Mouse (Mus musculus) stomach, embryonic 15.5 days (tissue): ENCODE measurements around the gene P2ry1. TPM values are rescaled to one million over a fixed set of nuclear protein-coding genes. Genes with fewer than 3 reads are reported as not detected.

Experiments
- ATAC-seq: fragments of 200-750 bp; cut with Nextera tagmentation; 2 replicates; pipeline ENCODE4 v1.8.0; 2017; ENCODE audit warnings: low read depth, moderate number of reproducible peaks, moderate TSS enrichment; ENCODE audit not compliant: insufficient read depth, low FRiP score
- H3K27ac ChIP-seq: fragments of 300-500 bp; sonication (generic); 2 replicates; pipeline ENCODE4 v1.5.1; 2015; ENCODE audit warnings: mild to moderate bottlenecking, inconsistent platforms
- H3K27me3 ChIP-seq: fragments of 300-500 bp; sonication (generic); replicated peaks from 2 replicates; pipeline ENCODE4 v1.6.1; 2015; ENCODE audit warnings: inconsistent platforms
- H3K36me3 ChIP-seq: fragments of 300-500 bp; sonication (generic); 2 replicates; pipeline ENCODE4 v1.6.1; 2015; ENCODE audit warnings: inconsistent platforms
- H3K4me1 ChIP-seq: fragments of 300-500 bp; sonication (generic); 2 replicates; pipeline ENCODE4 v1.6.1; 2015; ENCODE audit warnings: inconsistent platforms
- H3K4me2 ChIP-seq: fragments of 300-500 bp; sonication (generic); 2 replicates; pipeline ENCODE4 v1.6.1; 2015; ENCODE audit warnings: mild to moderate bottlenecking, inconsistent platforms
- H3K4me3 ChIP-seq: fragments of 300-500 bp; sonication (generic); replicated peaks from 2 replicates; pipeline ENCODE4 v1.5.1; 2015; ENCODE audit warnings: inconsistent platforms
- H3K9ac ChIP-seq: fragments of 300-500 bp; sonication (generic); 2 replicates; pipeline ENCODE4 v1.6.1; 2015; ENCODE audit warnings: inconsistent platforms
- H3K9me3 ChIP-seq: fragments of 300-500 bp; sonication (generic); 2 replicates; pipeline ENCODE4 v1.6.1; 2016; ENCODE audit warnings: inconsistent platforms
- WGBS: fragments of 180-500 bp; shearing (Covaris S2); methylation state at CpG from one replicate; pipeline ENCODE4 v1.1.7; 2015; 5-methylcytosine and 5-hydroxymethylcytosine counted together
- polyA plus RNA-seq: library from polyadenylated mRNA; unstranded; fragments of >200 nt; fragmentation: Nextera tagmentation; extraction: Ambion mirVana; gene quantifications from 2 replicates; pipeline ENCODE4 v1.2.1, GENCODE M21; 2015

The P2ry1 gene
- 12.9 and 14.8 TPM in 2 replicates for polyA plus RNA-seq

- Histone ChIP-seq H3K36me3 (no peaks in the 10 kb centered on the region), H3K27me3 (no peaks in the 10 kb centered on the region), H3K27ac (peak within 1 kb of the TSS; percentile 70), H3K4me2 (peak within 1 kb of the TSS; percentile 91), H3K9ac (peak within 1 kb of the TSS; percentile 65), H3K4me3 (peak within 1 kb of the TSS; percentile 65), H3K9me3 (no peaks in the 10 kb centered on the region), H3K4me1 (0 out of 2 replicates have a peak, but pooled peaks cover 4% of the 10 kb centered on the region)
- peak; percentile 98 for ATAC-seq
- WGBS, result under 1% methylated on average over 90 of the region's 90 CpGs
These were observed at the start of gene P2ry1 for GRCm38 (mm10) chr3:61002587-61003501. P2ry1 (plus strand) TSS chr3:61002795.

DNA sequence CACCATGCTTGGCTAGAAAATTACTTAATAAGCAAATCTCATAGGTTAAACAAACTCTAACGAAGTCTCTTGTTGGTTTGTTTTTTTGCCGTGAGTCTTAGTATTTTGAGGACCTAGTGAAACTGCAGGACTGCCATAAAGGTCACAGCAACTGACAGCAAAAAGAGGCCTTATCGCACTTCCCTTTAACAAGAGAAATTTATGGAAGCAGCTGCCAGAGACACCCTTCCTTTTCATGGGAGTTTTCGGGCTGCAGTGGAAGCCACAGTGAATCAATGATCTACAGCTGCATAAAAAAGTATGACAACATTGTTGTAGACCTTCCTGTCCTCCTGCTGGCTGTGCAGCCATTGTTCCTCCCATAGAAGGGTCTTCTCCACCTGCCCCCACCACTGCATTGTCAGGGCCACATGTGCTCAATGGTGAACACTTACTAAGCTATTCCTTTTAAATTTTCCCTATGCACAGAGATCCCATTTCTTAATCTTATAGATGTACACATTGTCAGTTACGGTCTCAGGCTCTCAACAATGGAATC, 49.3 kb upstream of the P2ry1 start:
- no peak overlapping the region for H3K27ac ChIP-seq
- no peaks in the 10 kb centered on the region for H3K36me3 ChIP-seq
- WGBS, result 76% methylated on average over 5 of the region's 5 CpGs
- no peak overlapping the region for H3K9ac ChIP-seq
- H3K27me3 ChIP-seq, result no peaks in the 10 kb centered on the region
- H3K4me1 ChIP-seq, result no peaks in the 10 kb centered on the region
- no peak overlapping the region for H3K4me3 ChIP-seq
- no peak for ATAC-seq
- H3K4me2 ChIP-seq, result no peak overlapping the region
- H3K9me3 ChIP-seq, result no peaks in the 10 kb centered on the region

GRCm38 (mm10) chr3:60954073-60954472, 48.5 kb upstream of the P2ry1 start:
- Histone ChIP-seq H3K4me2 (no peak overlapping the region), H3K9ac (no peak overlapping the region), H3K27ac (no peak overlapping the region), H3K9me3 (no peaks in the 10 kb centered on the region), H3K27me3 (no peaks in the 10 kb centered on the region), H3K4me3 (no peak overlapping the region), H3K36me3 (no peaks in the 10 kb centered on the region), H3K4me1 (no peaks in the 10 kb centered on the region)
- ATAC-seq, result no peak
- 66% methylated on average over 2 of the region's 2 CpGs for WGBS

DNA sequence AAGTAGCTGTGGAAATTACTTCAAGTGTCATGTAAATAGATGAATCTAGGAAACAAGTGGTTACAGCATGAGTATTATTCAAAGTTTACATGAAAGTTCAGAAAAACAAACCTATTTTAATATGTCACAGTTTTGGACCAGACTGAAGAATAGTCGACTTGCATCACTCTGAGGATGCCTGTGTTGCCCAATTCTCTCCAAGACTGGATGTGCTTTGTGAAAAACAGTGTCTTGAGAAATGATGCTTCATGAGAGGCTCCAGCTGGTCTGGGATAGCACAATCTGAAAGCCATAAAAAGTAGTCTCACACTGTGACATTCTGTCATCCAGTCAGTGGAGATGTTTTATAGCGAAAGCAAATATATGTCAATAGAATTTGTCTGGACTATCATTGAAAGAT, 43.8 kb upstream of the P2ry1 start:
- H3K27me3 ChIP-seq, result no peaks in the 10 kb centered on the region
- no peaks in the 10 kb centered on the region for H3K36me3 ChIP-seq
- WGBS, result 66% methylated on average over 2 of the region's 2 CpGs
- no peaks in the 10 kb centered on the region for H3K4me1 ChIP-seq
- no peak overlapping the region for H3K9ac ChIP-seq
- no peak for ATAC-seq
- no peak overlapping the region for H3K27ac ChIP-seq
- no peak overlapping the region for H3K4me2 ChIP-seq
- H3K4me3 ChIP-seq, result no peak overlapping the region
- H3K9me3 ChIP-seq, result no peaks in the 10 kb centered on the region

GRCm38 (mm10) chr3:60965137-60965536, 37.5 kb upstream of the P2ry1 start:
- Histone ChIP-seq H3K27ac (no peak overlapping the region), H3K4me3 (no peak overlapping the region), H3K9me3 (no peaks in the 10 kb centered on the region), H3K4me1 (no peaks in the 10 kb centered on the region), H3K27me3 (no peaks in the 10 kb centered on the region), H3K36me3 (no peaks in the 10 kb centered on the region), H3K9ac (no peak overlapping the region), H3K4me2 (no peak overlapping the region)
- ATAC-seq, result no peak
- WGBS, result 35% methylated on average over 2 of the region's 2 CpGs

DNA sequence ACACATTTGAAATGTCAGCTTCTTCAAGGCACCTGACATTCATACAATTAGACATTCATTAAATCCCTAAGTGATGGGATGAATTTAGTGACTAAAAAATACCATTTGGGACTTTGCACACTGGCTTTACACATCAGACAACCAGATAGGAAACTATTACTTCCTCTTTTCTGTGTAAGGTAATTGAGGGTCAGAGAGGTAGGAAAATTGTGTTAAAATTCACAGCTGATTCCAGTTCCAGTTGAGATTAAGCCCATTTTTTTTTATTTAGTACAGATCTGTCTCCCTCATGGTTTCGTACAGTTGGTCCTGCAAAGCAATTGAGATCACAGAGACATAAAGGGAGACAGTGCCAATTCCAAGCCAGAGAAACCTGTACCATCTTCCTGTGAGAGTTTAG, 27.7 kb upstream of the P2ry1 start:
- H3K27ac ChIP-seq, result no peak overlapping the region
- WGBS, result 83% methylated on average over 1 of the region's 1 CpGs
- no peaks in the 10 kb centered on the region for H3K9me3 ChIP-seq
- no peak overlapping the region for H3K4me2 ChIP-seq
- H3K27me3 ChIP-seq, result no peaks in the 10 kb centered on the region
- H3K9ac ChIP-seq, result no peak overlapping the region
- ATAC-seq, result no peak
- H3K36me3 ChIP-seq, result no peaks in the 10 kb centered on the region
- no peaks in the 10 kb centered on the region for H3K4me1 ChIP-seq
- H3K4me3 ChIP-seq, result no peak overlapping the region

- no peak overlapping the region for H3K27ac ChIP-seq
- H3K27me3 ChIP-seq, result no peaks in the 10 kb centered on the region
- no peaks in the 10 kb centered on the region for H3K9me3 ChIP-seq
- no peak overlapping the region for H3K4me3 ChIP-seq
- H3K36me3 ChIP-seq, result no peaks in the 10 kb centered on the region
- no peak for ATAC-seq
- H3K4me1 ChIP-seq, result no peaks in the 10 kb centered on the region
- no peak overlapping the region for H3K9ac ChIP-seq
- H3K4me2 ChIP-seq, result no peak overlapping the region
- 73% methylated on average over 3 of the region's 3 CpGs for WGBS
These were observed 20.5 kb upstream of the P2ry1 start for GRCm38 (mm10) chr3:60982109-60982508.

GRCm38 (mm10) chr3:60998064-60998463, 4.5 kb upstream of the P2ry1 start:
- WGBS, result 81% methylated on average over 3 of the region's 3 CpGs
- no peak overlapping the region for H3K9ac ChIP-seq
- H3K4me2 ChIP-seq, result no peak overlapping the region
- no peak overlapping the region for H3K27ac ChIP-seq
- H3K27me3 ChIP-seq, result no peaks in the 10 kb centered on the region
- no peaks in the 10 kb centered on the region for H3K36me3 ChIP-seq
- ATAC-seq, result no peak
- H3K4me1 ChIP-seq, result 0 out of 2 replicates have a peak, but pooled peaks cover 4% of the 10 kb centered on the region
- no peak overlapping the region for H3K4me3 ChIP-seq
- H3K9me3 ChIP-seq, result no peaks in the 10 kb centered on the region

- no peak for ATAC-seq
- Histone ChIP-seq H3K4me1 (0 out of 2 replicates have a peak, but pooled peaks cover 4% of the 10 kb centered on the region), H3K27me3 (no peaks in the 10 kb centered on the region), H3K4me3 (no peak overlapping the region), H3K9ac (no peak overlapping the region), H3K9me3 (no peaks in the 10 kb centered on the region), H3K27ac (no peak overlapping the region), H3K36me3 (no peaks in the 10 kb centered on the region), H3K4me2 (no peak overlapping the region)
These were observed 2.9 kb upstream of the P2ry1 start for GRCm38 (mm10) chr3:60999715-61000114.

DNA sequence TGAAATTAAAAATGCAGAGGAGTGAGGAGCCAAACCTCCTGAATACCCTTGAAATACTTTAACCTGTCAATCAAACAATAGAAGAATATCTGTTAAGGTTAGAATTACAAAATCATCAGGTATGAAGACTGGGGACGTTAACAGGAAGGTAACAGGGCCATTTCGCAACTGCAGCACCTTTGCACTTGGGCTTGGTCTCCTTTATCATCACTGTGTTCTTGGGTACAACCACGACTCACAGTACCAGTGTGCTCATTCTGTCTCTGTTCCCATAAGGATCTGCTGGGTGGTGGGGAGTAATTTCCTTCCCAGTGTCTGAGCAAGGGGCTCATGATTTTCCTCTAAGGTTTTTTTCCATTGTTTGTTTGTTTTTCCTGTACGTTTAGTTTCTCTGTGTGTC, 1.8 kb upstream of the P2ry1 start:
- no peak overlapping the region for H3K4me2 ChIP-seq
- 63% methylated on average over 4 of the region's 4 CpGs for WGBS
- H3K4me1 ChIP-seq, result 0 out of 2 replicates have a peak, but pooled peaks cover 4% of the 10 kb centered on the region
- no peaks in the 10 kb centered on the region for H3K36me3 ChIP-seq
- H3K9ac ChIP-seq, result no peak overlapping the region
- no peaks in the 10 kb centered on the region for H3K9me3 ChIP-seq
- H3K27me3 ChIP-seq, result no peaks in the 10 kb centered on the region
- no peak for ATAC-seq
- H3K27ac ChIP-seq, result no peak overlapping the region
- no peak overlapping the region for H3K4me3 ChIP-seq

GRCm38 (mm10) chr3:61001852-61002586, 576 bp upstream of the P2ry1 start:
- peak overlapping the region; percentile 65 for H3K4me3 ChIP-seq
- H3K27ac ChIP-seq, result peak overlapping the region; percentile 70
- 4% methylated on average over 20 of the region's 20 CpGs for WGBS
- no peaks in the 10 kb centered on the region for H3K27me3 ChIP-seq
- H3K4me2 ChIP-seq, result peak overlapping the region; percentile 91
- peak overlapping the region; percentile 65; the same call in 1 of the 2 replicates for H3K9ac ChIP-seq
- no peaks in the 10 kb centered on the region for H3K36me3 ChIP-seq
- ATAC-seq, result peak; percentile 61
- H3K4me1 ChIP-seq, result 0 out of 2 replicates have a peak, but pooled peaks cover 4% of the 10 kb centered on the region
- no peaks in the 10 kb centered on the region for H3K9me3 ChIP-seq

- Histone ChIP-seq H3K9ac (no peak overlapping the region), H3K4me2 (peak overlapping the region; percentile 91), H3K4me1 (0 out of 2 replicates have a peak, but pooled peaks cover 4% of the 10 kb centered on the region), H3K27me3 (no peaks in the 10 kb centered on the region), H3K9me3 (no peaks in the 10 kb centered on the region), H3K36me3 (no peaks in the 10 kb centered on the region), H3K27ac (no peak overlapping the region), H3K4me3 (peak overlapping the region; percentile 65)
- 72% methylated on average over 1 of the region's 1 CpGs for WGBS
- no peak for ATAC-seq
These were observed 2.0 kb downstream of the P2ry1 start for GRCm38 (mm10) chr3:61004611-61005010.
